Mouse (Mus musculus) liver, embryonic 15.5 days (tissue): ENCODE measurements around the gene Tmc5. TPM values are rescaled to one million over a fixed set of nuclear protein-coding genes. Genes with fewer than 3 reads are reported as not detected.

Experiments used
- ATAC-seq: fragments of 200-750 bp; cut with Nextera tagmentation; 2 replicates; pipeline ENCODE4 v1.8.0; 2017; ENCODE audit warnings: moderate number of reproducible peaks, mild to moderate bottlenecking, moderate library complexity; ENCODE audit not compliant: insufficient read depth
- H3K27ac ChIP-seq: fragments of 300-500 bp; sonication (generic); replicated peaks from 2 replicates; pipeline ENCODE4 v1.5.1; 2015; ENCODE audit warnings: mild to moderate bottlenecking, inconsistent platforms
- H3K27me3 ChIP-seq: fragments of 300-500 bp; sonication (generic); 2 replicates; pipeline ENCODE4 v1.6.1; 2015; ENCODE audit warnings: mild to moderate bottlenecking, inconsistent platforms
- H3K36me3 ChIP-seq: fragments of 300-500 bp; sonication (generic); replicated peaks from 2 replicates; pipeline ENCODE4 v1.6.1; 2015; ENCODE audit warnings: moderate library complexity, mild to moderate bottlenecking, inconsistent platforms
- H3K4me1 ChIP-seq: fragments of 300-500 bp; sonication (generic); replicated peaks from 2 replicates; pipeline ENCODE4 v1.6.1; 2015; ENCODE audit warnings: inconsistent platforms
- H3K4me2 ChIP-seq: fragments of 300-500 bp; sonication (generic); 2 replicates; pipeline ENCODE4 v1.6.1; 2015; ENCODE audit warnings: moderate library complexity, mild to moderate bottlenecking, inconsistent platforms
- H3K4me3 ChIP-seq: fragments of 300-500 bp; sonication (generic); replicated peaks from 2 replicates; pipeline ENCODE4 v1.5.1; 2015; ENCODE audit warnings: mild to moderate bottlenecking, inconsistent platforms
- H3K9ac ChIP-seq: fragments of 300-500 bp; sonication (generic); 2 replicates; pipeline ENCODE4 v1.6.1; 2015; ENCODE audit warnings: moderate library complexity, mild to moderate bottlenecking, inconsistent platforms
- H3K9me3 ChIP-seq: fragments of 300-500 bp; sonication (generic); replicated peaks from 2 replicates; pipeline ENCODE4 v1.6.1; 2016; ENCODE audit warnings: inconsistent platforms
- WGBS: fragments of 180-500 bp; shearing (Covaris S2); methylation state at CpG from one replicate; pipeline ENCODE4 v1.1.7; 2015; ENCODE audit warnings: mixed read lengths; ENCODE audit not compliant: insufficient replicate concordance; 5-methylcytosine and 5-hydroxymethylcytosine counted together
- polyA plus RNA-seq: library from polyadenylated mRNA; unstranded; fragments of >200 nt; fragmentation: Nextera tagmentation; extraction: Ambion mirVana; gene quantifications from 2 replicates; pipeline ENCODE4 v1.2.1, GENCODE M21; 2015

Tmc5 gene
- polyA plus RNA-seq, 1 experiment from 2014 or later: 0.03 TPM

- no peak for ATAC-seq
Measured at GRCm38 (mm10) chr7:118696146-118696545, 99.0 kb downstream of the Tmc5 start.

GRCm38 (mm10) chr7:118697168-118697567 is 100.1 kb downstream of the Tmc5 start:
- Histone ChIP-seq H3K9ac (no peak overlapping the region), H3K27ac (no peak overlapping the region), H3K4me2 (no peak overlapping the region), H3K9me3 (no peaks in the 10 kb centered on the region), H3K27me3 (no peaks in the 10 kb centered on the region), H3K36me3 (peaks cover 80% of the 10 kb centered on the region), H3K4me1 (peaks cover 19% of the 10 kb centered on the region), H3K4me3 (no peak overlapping the region)
- 59% methylated on average over 4 of the region's 4 CpGs for WGBS
- no peak for ATAC-seq

More at GRCm38 (mm10) chr7:118696146-118696545, 99.0 kb downstream of the Tmc5 start:
- H3K9me3 ChIP-seq: no peaks in the 10 kb centered on the region
- WGBS: 91% methylated on average over 6 of the region's 6 CpGs
- peaks cover 13% of the 10 kb centered on the region for H3K4me1 ChIP-seq
- H3K36me3 ChIP-seq: peaks cover 83% of the 10 kb centered on the region
- H3K27ac ChIP-seq: no peak overlapping the region
- H3K27me3 ChIP-seq: no peaks in the 10 kb centered on the region
- no peak overlapping the region for H3K4me3 ChIP-seq
- no peak overlapping the region for H3K4me2 ChIP-seq
- no peak overlapping the region for H3K9ac ChIP-seq

- Histone ChIP-seq H3K27ac (no peak overlapping the region), H3K27me3 (no peaks in the 10 kb centered on the region), H3K4me2 (peak overlapping the region; percentile 23), H3K9ac (no peak overlapping the region), H3K4me3 (no peak overlapping the region), H3K36me3 (peaks cover 69% of the 10 kb centered on the region), H3K4me1 (peaks cover 37% of the 10 kb centered on the region), H3K9me3 (no peaks in the 10 kb centered on the region)
- 76% methylated on average over 9 of the region's 9 CpGs for WGBS
- 0 out of 2 replicates have a peak, but pooled peaks have one; percentile 26 for ATAC-seq
Measured at GRCm38 (mm10) chr7:118698882-118699281, 101.8 kb downstream of the Tmc5 start.

GRCm38 (mm10) chr7:118703144-118703561 is 106.1 kb downstream of the Tmc5 start:
- Histone ChIP-seq H3K4me1 (peaks cover 65% of the 10 kb centered on the region), H3K9me3 (no peaks in the 10 kb centered on the region), H3K4me3 (peak overlapping the region; percentile 94; the same call in 1 of the 2 replicates), H3K9ac (no peak overlapping the region), H3K36me3 (peaks cover 29% of the 10 kb centered on the region), H3K4me2 (peak overlapping the region; percentile 91), H3K27me3 (no peaks in the 10 kb centered on the region), H3K27ac (peak overlapping the region; percentile 92; the same call in 1 of the 2 replicates)
- 80% methylated on average over 15 of the region's 15 CpGs for whole genome bisulfite sequencing
- no peak for ATAC-seq

- 63% methylated on average over 9 of the region's 9 CpGs for WGBS
- Histone ChIP-seq H3K27me3 (no peaks in the 10 kb centered on the region), H3K4me1 (peaks cover 57% of the 10 kb centered on the region), H3K27ac (peak overlapping the region; percentile 92), H3K4me3 (peak overlapping the region; percentile 94), H3K4me2 (peak overlapping the region; percentile 91), H3K9ac (peak overlapping the region; percentile 91), H3K36me3 (peaks cover 18% of the 10 kb centered on the region), H3K9me3 (no peaks in the 10 kb centered on the region)
- ATAC-seq: 0 out of 2 replicates have a peak, but pooled peaks have one; percentile 7
Measured at GRCm38 (mm10) chr7:118704001-118704850, 107.1 kb downstream of the Tmc5 start.

GRCm38 (mm10) chr7:118705101-118705961 is 108.2 kb downstream of the Tmc5 start, which contains the start of gene Gde1:
TSS of gene Gde1 (minus strand) at chr7:118705778.
- Histone ChIP-seq H3K4me1 (peaks cover 53% of the 10 kb centered on the region), H3K36me3 (peaks cover 14% of the 10 kb centered on the region), H3K4me2 (peak within 1 kb of the TSS; percentile 91), H3K9ac (peak within 1 kb of the TSS; percentile 91), H3K27me3 (no peaks in the 10 kb centered on the region), H3K4me3 (peak within 1 kb of the TSS; percentile 94), H3K27ac (peak within 1 kb of the TSS; percentile 92), H3K9me3 (no peaks in the 10 kb centered on the region)
- WGBS: under 1% methylated on average over 66 of the region's 66 CpGs
- ATAC-seq: peak; percentile 86

GRCm38 (mm10) chr7:118706051-118706450 is 109.0 kb downstream of the Tmc5 start:
- ATAC-seq: no peak
- Histone ChIP-seq H3K4me2 (peak overlapping the region; percentile 91), H3K4me1 (peaks cover 53% of the 10 kb centered on the region), H3K4me3 (peak overlapping the region; percentile 94), H3K9ac (peak overlapping the region; percentile 91; the same call in 1 of the 2 replicates), H3K36me3 (peaks cover 11% of the 10 kb centered on the region; the same call in 1 of the 2 replicates), H3K9me3 (no peaks in the 10 kb centered on the region), H3K27ac (peak overlapping the region; percentile 92; the same call in 1 of the 2 replicates), H3K27me3 (no peaks in the 10 kb centered on the region)
- 42% methylated on average over 6 of the region's 6 CpGs for WGBS

- peaks cover 53% of the 10 kb centered on the region for H3K4me1 ChIP-seq
- no peak overlapping the region for H3K27ac ChIP-seq
- no peaks in the 10 kb centered on the region for H3K27me3 ChIP-seq
- no peaks in the 10 kb centered on the region for H3K9me3 ChIP-seq
- H3K9ac ChIP-seq: no peak overlapping the region
- H3K4me3 ChIP-seq: no peak overlapping the region
- WGBS: 78% methylated on average over 5 of the region's 5 CpGs
- no peak overlapping the region for H3K4me2 ChIP-seq
- no peak for ATAC-seq
- peaks cover 11% of the 10 kb centered on the region; the same call in 1 of the 2 replicates for H3K36me3 ChIP-seq
Measured at GRCm38 (mm10) chr7:118706488-118706887, 109.4 kb downstream of the Tmc5 start.

GRCm38 (mm10) chr7:118707216-118707615 is 110.1 kb downstream of the Tmc5 start:
- Histone ChIP-seq H3K36me3 (peaks cover 4% of the 10 kb centered on the region; the same call in 1 of the 2 replicates), H3K27me3 (no peaks in the 10 kb centered on the region), H3K27ac (no peak overlapping the region), H3K9me3 (no peaks in the 10 kb centered on the region), H3K9ac (no peak overlapping the region), H3K4me2 (no peak overlapping the region), H3K4me3 (no peak overlapping the region), H3K4me1 (peaks cover 53% of the 10 kb centered on the region)
- no peak for ATAC-seq
- WGBS: 54% methylated on average over 2 of the region's 2 CpGs

GRCm38 (mm10) chr7:118708002-118708401 is 110.9 kb downstream of the Tmc5 start:
- H3K36me3 ChIP-seq: no peaks in the 10 kb centered on the region; the same call in 1 of the 2 replicates
- H3K4me2 ChIP-seq: no peak overlapping the region
- H3K9ac ChIP-seq: no peak overlapping the region
- peaks cover 49% of the 10 kb centered on the region for H3K4me1 ChIP-seq
- no peak overlapping the region for H3K27ac ChIP-seq
- H3K9me3 ChIP-seq: no peaks in the 10 kb centered on the region
- no peaks in the 10 kb centered on the region for H3K27me3 ChIP-seq
- H3K4me3 ChIP-seq: no peak overlapping the region
- ATAC-seq: no peak
- 45% methylated on average over 4 of the region's 4 CpGs for WGBS
